Mouse (Mus musculus) megakaryocyte, embryonic 14.5 days (primary cell): ENCODE measurements around the gene Mrpl47. TPM values are rescaled to one million over a fixed set of nuclear protein-coding genes. Genes with fewer than 3 reads are reported as not detected.
"Not testable (repeated sequence)": the region's sequence is repeated elsewhere in the genome, so short reads cannot be mapped to it uniquely, and the experiment has no call there.

ENCODE experiments used
- H3K27me3 ChIP-seq: replicated peaks from 2 replicates; pipeline ENCODE3; 2012; ENCODE audit warnings: inconsistent platforms
- H3K36me3 ChIP-seq: replicated peaks from 2 replicates; pipeline ENCODE3; 2012; ENCODE audit warnings: low read length, inconsistent platforms, mixed read lengths
- H3K4me1 ChIP-seq: 2 replicates; pipeline ENCODE4 v1.6.1; 2012; ENCODE audit warnings: inconsistent platforms
- H3K4me3 ChIP-seq: replicated peaks from 2 replicates; pipeline ENCODE3; 2012; ENCODE audit warnings: moderate library complexity, mild to moderate bottlenecking, inconsistent platforms
- H3K9me3 ChIP-seq: 2 replicates; pipeline ENCODE4 v1.6.1; 2012; ENCODE audit warnings: inconsistent platforms
- FLI1 ChIP-seq: IDR thresholded peaks from 2 replicates; pipeline ENCODE4 v1.6.1; 2012; ENCODE audit warnings: low read length, inconsistent platforms, mixed read lengths
- GATA1 ChIP-seq: IDR thresholded peaks from 3 replicates; pipeline ENCODE4 v1.6.1; 2012; ENCODE audit warnings: mixed read lengths, low read length, inconsistent platforms, borderline replicate concordance
- polyA plus RNA-seq: library from polyadenylated mRNA; stranded (reverse); fragments of >175 nt; gene quantifications from 2 replicates; pipeline ENCODE4 v1.2.3, GENCODE M21; 2012; ENCODE audit warnings: low replicate concordance; ENCODE audit not compliant: insufficient read depth

Mrpl47 gene
- polyA plus RNA-seq, result 4.2 TPM in 1 of 2 replicates, not detected in the other

GRCm38 (mm10) chr3:32737172-32737655 is at the start of gene Mrpl47:
TSS of gene Mrpl47 (minus strand) at chr3:32737605.
- H3K27me3 ChIP-seq, result no peaks in the 10 kb centered on the region
- H3K4me3 ChIP-seq, result peak within 1 kb of the TSS; percentile 100
- TF ChIP-seq GATA1 (no peak), FLI1 (no peak)
- H3K9me3 ChIP-seq, result no peaks in the 10 kb centered on the region
- peaks cover 46% of the 10 kb centered on the region for H3K4me1 ChIP-seq
- H3K36me3 ChIP-seq, result peaks cover 40% of the 10 kb centered on the region

- TF ChIP-seq GATA1 (no peak), FLI1 (no peak)
- no peaks in the 10 kb centered on the region for H3K9me3 ChIP-seq
- H3K27me3 ChIP-seq, result no peaks in the 10 kb centered on the region
Observed at GRCm38 (mm10) chr3:32770781-32771180, 33.4 kb upstream of the Mrpl47 start.

GRCm38 (mm10) chr3:32763902-32764301 is 26.5 kb upstream of the Mrpl47 start:
- H3K4me3 ChIP-seq, result no peak overlapping the region
- H3K4me1 ChIP-seq, result no peaks in the 10 kb centered on the region
- no peaks in the 10 kb centered on the region for H3K9me3 ChIP-seq
- no peaks in the 10 kb centered on the region for H3K27me3 ChIP-seq
- no peak for TF ChIP-seq GATA1
- TF ChIP-seq FLI1, result no peak
- no peaks in the 10 kb centered on the region for H3K36me3 ChIP-seq

More at GRCm38 (mm10) chr3:32770781-32771180, 33.4 kb upstream of the Mrpl47 start:
- H3K4me1 ChIP-seq, result no peaks in the 10 kb centered on the region
- no peak overlapping the region for H3K4me3 ChIP-seq
- H3K36me3 ChIP-seq, result no peaks in the 10 kb centered on the region

GRCm38 (mm10) chr3:32762962-32763361 is 25.6 kb upstream of the Mrpl47 start:
- Histone ChIP-seq H3K9me3 (no peaks in the 10 kb centered on the region), H3K27me3 (no peaks in the 10 kb centered on the region), H3K36me3 (no peaks in the 10 kb centered on the region), H3K4me3 (no peak overlapping the region), H3K4me1 (no peaks in the 10 kb centered on the region)
- no peak for TF ChIP-seq GATA1
- no peak for TF ChIP-seq FLI1

- Histone ChIP-seq H3K36me3 (peaks cover 16% of the 10 kb centered on the region), H3K27me3 (no peaks in the 10 kb centered on the region), H3K4me1 (peaks cover 9% of the 10 kb centered on the region; the same call in 1 of the 2 replicates), H3K9me3 (no peaks in the 10 kb centered on the region), H3K4me3 (no peak overlapping the region)
- no peak for TF ChIP-seq GATA1
- TF ChIP-seq FLI1, result no peak
Observed at GRCm38 (mm10) chr3:32759212-32759611, 21.8 kb upstream of the Mrpl47 start.

- Histone ChIP-seq H3K36me3 (peaks cover 62% of the 10 kb centered on the region), H3K4me3 (no peak overlapping the region), H3K4me1 (peaks cover 9% of the 10 kb centered on the region; the same call in 1 of the 2 replicates), H3K9me3 (no peaks in the 10 kb centered on the region), H3K27me3 (no peaks in the 10 kb centered on the region)
- no peak for TF ChIP-seq GATA1
- TF ChIP-seq FLI1, result no peak
Observed at GRCm38 (mm10) chr3:32754384-32754915, 17.0 kb upstream of the Mrpl47 start.

- H3K4me1 ChIP-seq, result peaks cover 3% of the 10 kb centered on the region; the same call in 1 of the 2 replicates
- H3K27me3 ChIP-seq, result no peaks in the 10 kb centered on the region
- peaks cover 94% of the 10 kb centered on the region for H3K36me3 ChIP-seq
- H3K9me3 ChIP-seq, result peaks cover 5% of the 10 kb centered on the region
- H3K4me3 ChIP-seq, result no peak overlapping the region
- TF ChIP-seq GATA1 (no peak), FLI1 (no peak)
Observed at GRCm38 (mm10) chr3:32749820-32750579, 12.6 kb upstream of the Mrpl47 start.

GRCm38 (mm10) chr3:32748384-32748783 is 11.0 kb upstream of the Mrpl47 start:
- Histone ChIP-seq H3K27me3 (no peaks in the 10 kb centered on the region), H3K4me1 (no peaks in the 10 kb centered on the region), H3K36me3 (peaks cover 95% of the 10 kb centered on the region), H3K4me3 (no peak overlapping the region), H3K9me3 (peaks cover 5% of the 10 kb centered on the region)
- TF ChIP-seq GATA1 (no peak), FLI1 (no peak)

GRCm38 (mm10) chr3:32745426-32745825 is 8.0 kb upstream of the Mrpl47 start:
- H3K9me3 ChIP-seq, H3K4me1 ChIP-seq, H3K4me3 ChIP-seq, H3K27me3 ChIP-seq: not testable (repeated sequence)
- H3K36me3 ChIP-seq, result peaks cover 96% of the 10 kb centered on the region

GRCm38 (mm10) chr3:32745001-32745400 is 7.6 kb upstream of the Mrpl47 start:
- Histone ChIP-seq H3K9me3 (peaks cover 5% of the 10 kb centered on the region), H3K27me3 (no peaks in the 10 kb centered on the region), H3K4me3 (no peak overlapping the region), H3K4me1 (peaks cover 7% of the 10 kb centered on the region), H3K36me3 (peaks cover 94% of the 10 kb centered on the region)
- TF ChIP-seq FLI1, result no peak
- no peak for TF ChIP-seq GATA1
